Mouse (Mus musculus) layer of hippocampus, adult 11-12 months (tissue): ENCODE results near the gene Cerk.
"Not testable (repeated sequence)": the region's sequence is repeated elsewhere in the genome, so short reads cannot be mapped to it uniquely, and the experiment has no call there.

Experiments
- DNase-seq: peaks from one replicate; pipeline ENCODE4 v3.0.0; 2022; ENCODE audit warnings: low spot score

The Cerk gene

GRCm38 (mm10) chr15:86110361-86111103 lies 75.4 kb downstream of the Cerk start:
- no peak for DNase-seq

GRCm38 (mm10) chr15:86109650-86110211 lies 76.2 kb downstream of the Cerk start:
- peak; percentile 41 for DNase-seq

DNA sequence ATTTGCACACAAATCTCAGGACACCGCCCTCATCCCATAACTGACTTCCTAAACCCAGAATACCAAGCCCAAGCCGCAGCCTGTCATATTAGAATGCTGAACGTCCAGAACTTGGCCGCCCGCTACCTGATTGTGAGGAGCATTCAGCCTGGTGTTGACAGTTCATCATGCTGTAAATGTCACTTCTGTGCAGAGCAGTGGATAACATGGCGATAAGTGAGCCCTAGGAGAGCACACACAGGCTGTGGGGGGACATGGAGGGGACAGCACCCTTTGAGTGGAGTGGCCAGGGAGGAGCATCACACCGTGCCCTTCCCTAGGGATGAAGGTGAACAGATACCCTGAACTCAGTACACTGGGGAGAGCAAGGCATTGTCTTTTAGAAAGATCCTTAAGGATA lies 76.7 kb downstream of the Cerk start:
- no peak for DNase-seq

GRCm38 (mm10) chr15:86107831-86108471 lies 78.0 kb downstream of the Cerk start:
- no peak for DNase-seq

DNA sequence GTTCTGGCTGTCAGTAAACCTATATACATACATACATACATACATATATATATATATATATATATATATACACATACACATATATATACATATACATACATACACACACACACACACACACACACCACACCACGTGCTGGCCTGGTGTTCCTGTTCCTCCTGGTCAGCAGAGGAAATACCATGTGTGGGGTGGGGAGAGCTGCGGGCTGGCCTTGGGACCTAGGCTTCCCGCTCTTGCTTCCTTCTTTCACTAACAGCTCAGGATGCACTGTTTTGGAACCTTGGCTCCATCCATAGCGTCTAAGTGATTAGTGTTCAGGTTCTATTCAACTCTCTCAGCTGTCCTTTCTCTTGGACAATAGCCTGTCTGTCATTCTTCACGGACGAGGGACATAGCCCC lies 80.2 kb downstream of the Cerk start:
- no peak for DNase-seq

DNA sequence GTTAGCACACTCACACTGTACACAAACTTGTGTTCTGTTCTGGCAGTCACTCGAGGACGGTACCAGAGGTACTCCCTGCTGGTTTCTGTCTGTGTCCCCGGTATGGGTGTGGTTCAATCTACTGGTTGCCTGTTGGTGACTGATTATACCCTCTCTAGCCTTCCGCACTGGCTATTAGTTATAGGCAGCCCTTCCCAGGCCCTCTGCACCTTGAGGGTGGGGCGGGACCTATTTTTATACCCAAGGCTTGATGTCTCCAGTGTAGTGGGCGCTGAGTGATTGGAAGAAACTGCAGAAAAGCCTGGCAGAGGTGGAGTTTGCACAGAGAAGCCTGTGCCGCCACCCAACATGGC lies 80.6 kb downstream of the Cerk start:
- DNase-seq: no peak

DNA sequence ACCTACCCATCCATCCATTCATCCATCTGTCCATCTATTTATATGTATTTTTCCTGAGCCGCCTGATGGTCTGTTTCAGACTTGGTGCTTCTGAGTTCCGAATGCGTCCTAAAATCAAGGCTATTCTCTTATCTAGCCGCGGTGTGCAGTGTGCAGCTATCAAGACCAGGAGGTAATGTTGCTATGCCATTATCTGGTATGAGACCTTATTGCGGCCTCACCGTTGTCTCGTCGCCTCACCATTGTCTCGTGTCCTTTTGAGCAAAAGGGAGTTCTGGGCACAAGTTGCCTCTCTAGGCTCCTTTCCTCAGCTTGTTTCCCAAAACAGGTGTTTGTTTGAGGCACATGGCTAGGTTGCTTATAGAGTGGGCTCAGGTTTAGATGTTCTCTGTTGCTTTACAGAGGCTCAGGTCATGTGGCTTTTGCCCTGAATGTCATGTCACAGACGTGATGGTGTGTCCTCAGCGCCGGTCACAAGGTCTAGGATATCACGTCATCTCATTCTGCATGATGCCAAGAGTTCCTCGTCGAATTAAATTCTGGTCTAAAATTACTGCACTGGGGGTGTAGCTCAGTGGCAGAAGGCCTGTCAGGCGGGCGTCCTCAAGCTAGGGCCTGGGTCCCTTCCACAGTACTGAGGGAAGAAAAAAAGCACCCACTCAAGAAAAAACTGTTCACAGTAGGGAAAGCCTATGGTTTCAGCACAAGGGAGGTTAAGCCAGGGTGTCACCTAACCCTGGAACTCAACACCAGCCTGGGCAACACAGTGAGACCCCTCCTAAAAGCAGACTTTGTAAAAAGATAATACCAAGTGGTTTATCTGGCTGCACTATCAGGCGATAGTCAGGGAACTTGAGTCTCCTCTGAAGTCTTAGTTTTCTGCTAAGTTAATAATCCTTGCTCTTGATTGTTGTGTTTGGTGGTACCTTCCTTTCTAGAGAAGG lies 81.3 kb downstream of the Cerk start:
- DNase-seq: no peak

GRCm38 (mm10) chr15:86102308-86102707 lies 83.6 kb downstream of the Cerk start:
- no peak for DNase-seq

- DNase-seq: no peak
Measured at GRCm38 (mm10) chr15:86101585-86101984, 84.4 kb downstream of the Cerk start.

GRCm38 (mm10) chr15:86097871-86098270 lies 88.1 kb downstream of the Cerk start:
- no peak for DNase-seq

DNA sequence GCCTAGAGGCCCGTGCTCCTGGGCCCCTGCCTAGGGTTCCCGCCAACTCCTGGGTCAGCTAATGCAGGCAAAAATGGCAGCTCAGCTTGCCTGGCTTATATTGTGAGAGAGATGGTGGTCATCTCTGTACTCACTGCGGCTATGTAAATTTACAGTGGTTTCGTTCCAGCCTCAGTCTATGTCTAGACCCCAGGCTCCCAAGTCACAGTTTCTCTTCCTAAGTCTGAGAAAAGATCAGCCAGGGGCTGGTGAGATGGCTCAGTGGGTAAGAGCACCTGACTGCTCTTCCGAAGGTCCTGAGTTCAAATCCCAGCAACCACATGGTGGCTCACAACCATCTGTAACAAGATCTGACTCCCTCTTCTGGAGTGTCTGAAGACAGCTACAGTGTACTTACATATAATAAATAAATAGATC lies 89.3 kb downstream of the Cerk start:
- DNase-seq: not testable (repeated sequence)

DNA sequence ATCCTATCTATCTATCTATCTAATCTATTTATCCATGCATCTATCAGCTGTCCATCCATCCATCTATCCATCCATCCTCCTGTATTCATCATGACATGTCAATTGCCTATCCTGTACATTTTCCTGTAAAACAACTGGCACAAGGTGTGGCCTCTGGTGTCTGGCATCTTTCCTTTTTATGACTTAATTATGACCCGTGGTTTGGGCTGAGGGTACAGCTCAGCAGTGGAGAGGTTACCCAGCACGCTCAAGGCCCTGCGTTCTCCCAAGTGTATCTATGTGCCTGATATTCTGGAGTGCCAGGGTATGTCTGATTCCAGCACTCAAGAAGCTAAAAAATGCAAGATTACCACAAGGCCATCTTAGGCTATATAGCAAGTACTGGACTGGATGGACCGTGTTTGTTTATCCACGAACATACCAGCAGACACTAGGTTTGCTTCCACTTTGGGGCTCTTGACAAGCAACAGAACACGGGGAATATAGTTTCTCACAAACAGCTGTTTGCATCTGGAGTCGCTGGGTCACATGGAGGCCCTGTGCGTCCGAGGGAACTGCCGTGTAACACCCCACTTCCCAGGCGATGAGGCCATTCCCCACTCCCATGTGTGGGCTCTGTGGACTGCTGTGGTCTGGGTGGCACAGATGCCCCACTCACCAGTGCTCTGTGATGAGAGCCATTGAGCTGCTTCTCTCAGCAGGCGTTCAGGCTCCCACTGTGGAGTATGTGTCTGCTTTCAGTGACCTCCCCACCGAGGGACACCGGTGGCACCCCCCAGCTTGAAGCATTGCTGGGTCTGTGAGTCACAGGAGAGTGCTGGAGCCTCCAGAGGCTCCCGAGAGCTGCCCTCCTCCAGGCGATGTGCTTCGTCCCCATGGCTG lies 90.0 kb downstream of the Cerk start:
- no peak for DNase-seq

DNA sequence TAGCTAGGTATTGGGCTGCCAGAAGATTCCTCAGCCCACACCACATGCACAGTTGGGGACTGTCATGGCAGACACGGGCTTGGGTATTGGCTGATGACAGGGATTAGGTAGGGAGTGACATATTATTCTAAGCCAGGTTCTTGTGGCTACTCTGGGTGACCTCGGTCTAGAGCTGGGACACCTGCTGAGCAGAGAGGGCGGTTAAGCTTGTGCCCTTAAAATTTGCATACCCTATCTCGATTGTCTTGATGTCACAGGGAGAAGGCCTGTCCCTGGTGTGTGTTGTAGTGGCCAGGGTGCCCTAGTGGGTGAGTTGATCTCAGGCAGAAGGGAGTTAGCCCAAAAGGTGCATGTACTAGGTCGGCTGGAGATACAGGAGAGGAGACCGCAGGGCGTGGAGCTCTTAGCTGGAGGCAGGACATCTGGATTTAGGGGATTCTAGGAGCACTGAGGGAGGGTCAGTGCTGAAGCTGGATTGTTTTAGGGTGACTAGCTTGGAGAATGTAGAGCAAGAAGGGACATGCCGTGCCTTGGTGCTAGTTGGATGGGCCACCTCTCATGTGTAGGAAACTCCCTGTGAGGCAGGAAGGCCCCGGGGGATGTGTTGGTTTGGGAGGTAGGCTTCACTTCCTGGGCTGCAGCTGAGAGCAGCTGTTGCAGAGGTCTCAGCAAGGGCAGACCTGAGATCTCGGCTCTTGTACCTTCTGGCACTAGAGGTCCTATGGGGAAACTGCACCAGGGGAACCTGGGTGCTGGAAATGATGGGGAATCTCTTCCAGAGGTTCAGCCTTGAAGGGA lies 91.4 kb downstream of the Cerk start:
- no peak for DNase-seq

DNA sequence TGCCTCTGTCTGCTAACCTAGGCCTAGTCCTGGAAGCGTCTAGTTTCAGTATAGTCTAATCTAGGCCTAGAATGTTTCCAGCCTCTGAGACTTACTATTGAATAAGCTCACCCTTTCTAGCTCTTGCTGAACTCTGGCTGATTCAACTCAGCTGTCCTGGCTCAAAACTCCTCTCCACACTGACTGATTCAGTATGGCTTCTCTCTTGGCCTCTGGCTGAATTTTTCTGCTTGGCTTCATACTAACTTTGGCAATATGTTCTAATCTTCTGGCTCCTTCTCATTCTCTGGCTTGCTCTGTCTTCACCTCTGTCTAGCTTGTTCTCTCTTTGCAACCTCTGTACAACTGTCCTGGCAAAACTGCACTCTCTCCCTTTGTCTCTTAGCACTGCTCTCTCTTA lies 92.7 kb downstream of the Cerk start:
- no peak for DNase-seq

- DNase-seq: no peak
Measured at GRCm38 (mm10) chr15:86091998-86092670, 93.8 kb downstream of the Cerk start.

GRCm38 (mm10) chr15:86091201-86091997 lies 94.5 kb downstream of the Cerk start:
- no peak for DNase-seq

GRCm38 (mm10) chr15:86090578-86090977 lies 95.4 kb downstream of the Cerk start:
- DNase-seq: no peak

DNA sequence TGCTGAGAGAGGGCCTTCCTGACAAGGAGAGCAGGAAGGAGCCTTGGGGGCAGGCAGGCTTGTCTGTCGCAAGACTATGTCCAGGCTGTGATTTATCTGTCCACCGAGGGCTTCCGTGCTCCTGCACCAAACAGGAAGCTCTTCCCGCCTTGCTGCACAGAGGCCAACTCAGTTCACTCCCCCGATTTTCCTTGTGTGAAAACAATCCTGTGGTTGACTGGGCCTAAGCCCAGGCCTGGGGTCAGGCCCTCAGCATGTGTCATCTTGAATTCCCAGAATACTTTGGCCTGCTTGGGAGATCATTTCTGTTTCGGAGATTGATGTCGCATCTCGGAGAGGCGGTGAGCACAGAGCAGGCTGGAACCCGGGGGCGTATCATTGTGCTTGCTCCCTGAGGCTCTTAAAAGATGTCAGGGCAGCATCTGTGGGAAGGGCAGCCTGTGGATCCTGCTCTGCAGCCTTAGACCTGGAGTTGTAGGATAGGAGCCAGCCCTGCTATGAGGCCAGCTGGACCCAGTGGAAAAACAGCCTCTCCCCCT lies 95.9 kb downstream of the Cerk start:
- DNase-seq: no peak
